1 mouse cellular context compared by ENCODE assay signal in the genomic region with DNA sequence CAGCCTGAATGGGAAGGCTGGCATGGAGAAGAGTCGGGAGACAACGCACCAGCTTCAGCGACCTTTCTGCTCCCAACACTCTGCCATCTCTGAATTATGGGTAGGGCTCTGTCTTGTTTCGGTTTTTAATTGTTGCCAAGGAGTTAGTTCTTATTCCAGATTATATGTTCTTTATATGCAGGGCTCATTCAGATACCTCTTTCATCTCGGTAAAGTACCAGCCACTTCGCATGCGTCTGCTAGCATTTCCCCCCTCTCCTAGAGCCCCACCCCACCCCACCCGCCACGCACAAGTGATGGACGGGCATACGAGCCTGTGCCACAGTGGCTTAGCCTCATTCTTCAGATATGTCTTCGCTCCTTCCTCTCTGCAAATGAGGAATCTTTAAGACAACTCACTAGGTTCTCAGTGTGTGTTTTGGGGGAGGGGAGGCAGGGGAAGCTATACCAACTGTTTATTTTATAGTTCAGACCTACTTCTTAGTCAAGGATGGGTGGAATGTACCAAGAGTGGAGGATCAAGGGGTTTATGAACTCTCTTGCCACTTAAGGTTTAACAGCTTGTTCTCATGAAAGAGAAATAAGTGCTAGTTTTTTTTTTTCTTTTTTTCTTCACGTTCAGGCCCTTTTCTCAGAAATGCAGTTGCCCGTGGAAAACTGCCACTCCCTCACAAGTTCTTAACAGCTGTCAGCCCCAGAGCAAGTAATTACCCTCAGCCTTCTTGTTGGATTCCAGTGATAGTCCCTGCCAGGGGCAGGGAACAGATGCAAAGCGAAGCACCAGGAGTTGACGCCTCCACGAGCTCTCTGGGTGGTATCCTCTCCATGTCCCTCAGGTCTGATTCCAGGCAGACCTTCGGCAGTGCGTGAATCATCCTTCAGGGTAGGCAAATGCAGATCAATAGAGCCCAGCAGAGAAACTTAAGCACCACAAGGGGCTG.
TF ChIP-seq lines count a peak whose summit lies in the region.

No protein-coding gene starts in this region.

TF ChIP-seq in myocyte, 11 proteins besides CTCF, POLR2A, EP300 and RAD21 (continued from another document):
- TF ChIP-seq E2F4 (IDR thresholded peaks at IDR 0.05; ENCODE audit: insufficient read depth), result no peak
- TF ChIP-seq REST (IDR thresholded peaks at IDR 0.05; ENCODE audit: insufficient read depth, insufficient read length), result no peak
TF ChIP-seq in myocyte: peak in this region for 3.
